Mouse (Mus musculus) B cell, adult 2 months (primary cell): ENCODE data around the gene Ssbp3.

Experiments used
- DNase-seq, 2 experiments: peaks; one replicate each; pipeline ENCODE4 v3.0.0; 2022

Ssbp3 gene

DNA sequence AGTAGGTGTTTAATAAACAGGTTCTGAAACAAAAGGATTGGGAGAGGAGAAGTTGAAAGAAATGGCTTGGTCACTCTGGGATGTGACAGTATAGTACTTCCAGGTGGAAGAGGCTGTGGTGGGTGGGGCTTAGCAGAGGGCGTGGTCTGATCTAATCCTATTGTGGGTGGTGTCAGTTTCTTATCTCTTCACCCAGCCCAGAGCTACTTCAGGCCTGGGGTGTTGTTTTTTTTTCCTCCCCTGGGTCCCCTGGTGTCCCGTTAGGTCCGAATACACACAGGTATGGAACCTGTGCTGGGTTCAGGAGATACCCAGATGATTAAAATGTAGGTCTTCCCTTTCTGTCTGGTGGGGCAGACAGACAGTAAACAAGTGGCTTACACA, 2.1 kb upstream of the Ssbp3 start:
- peak; percentile 48 to 57 for DNase-seq

DNA sequence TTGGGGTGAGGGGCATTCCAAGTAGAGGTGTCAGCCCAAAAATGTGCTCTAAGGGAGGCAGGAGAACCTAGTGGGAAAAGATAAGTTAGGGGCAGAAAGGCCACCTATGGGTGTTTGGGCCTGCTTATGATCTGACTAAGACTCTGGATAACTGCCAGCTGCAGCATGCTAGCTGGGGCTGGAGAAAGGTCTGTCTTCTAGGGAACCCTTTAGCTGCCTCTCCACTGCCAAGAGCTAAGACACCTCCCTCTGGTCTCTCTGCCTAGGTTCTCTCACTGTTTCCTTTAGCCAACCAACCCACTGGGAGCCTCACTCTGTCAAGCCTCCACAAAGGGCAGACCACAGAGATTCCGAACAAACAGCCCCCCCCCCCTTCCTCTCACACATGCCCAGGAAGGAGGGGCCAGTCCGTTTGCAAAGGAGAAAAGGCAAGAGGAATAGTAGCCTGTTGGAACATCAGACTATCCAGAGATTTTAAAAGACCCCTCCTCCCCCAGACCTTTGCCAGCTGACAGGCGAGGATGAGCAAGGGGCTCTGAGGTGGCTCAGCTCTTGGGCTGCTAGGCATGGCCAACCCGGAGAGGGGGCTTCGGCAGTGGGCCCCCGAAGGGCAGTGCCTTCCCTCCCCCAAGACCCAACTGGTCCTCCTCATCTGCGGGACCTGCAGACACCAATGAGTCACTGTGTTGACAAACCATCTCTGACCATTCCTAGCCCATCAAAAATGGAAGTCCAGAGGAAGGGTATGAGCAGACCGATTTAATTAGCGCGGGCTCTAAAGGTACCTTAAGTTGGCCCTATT, 1.4 kb upstream of the Ssbp3 start:
- peak; percentile 9 to 17 for DNase-seq

DNA sequence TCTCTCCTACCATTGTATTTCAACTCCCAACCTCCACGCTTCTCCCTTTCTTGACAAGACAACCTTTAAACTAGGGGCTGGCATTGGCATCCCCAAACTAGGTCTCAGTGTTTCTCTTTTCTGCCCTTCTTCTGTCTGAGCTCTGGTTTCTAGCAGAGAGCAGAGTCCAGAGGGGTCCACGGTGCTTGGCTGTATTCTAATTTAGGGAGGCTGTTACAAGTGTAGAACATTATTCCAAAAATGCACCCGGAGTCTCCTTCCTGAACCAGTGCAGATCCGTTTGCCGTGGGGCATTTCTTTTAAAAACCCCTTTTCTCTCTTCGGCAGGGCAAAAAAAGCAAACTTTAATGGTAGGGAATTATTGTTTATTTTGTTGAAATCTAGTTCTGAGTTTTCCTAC, 704 bp upstream of the Ssbp3 start:
- peak in 1 of 2 experiments; percentile 24 for DNase-seq

DNA sequence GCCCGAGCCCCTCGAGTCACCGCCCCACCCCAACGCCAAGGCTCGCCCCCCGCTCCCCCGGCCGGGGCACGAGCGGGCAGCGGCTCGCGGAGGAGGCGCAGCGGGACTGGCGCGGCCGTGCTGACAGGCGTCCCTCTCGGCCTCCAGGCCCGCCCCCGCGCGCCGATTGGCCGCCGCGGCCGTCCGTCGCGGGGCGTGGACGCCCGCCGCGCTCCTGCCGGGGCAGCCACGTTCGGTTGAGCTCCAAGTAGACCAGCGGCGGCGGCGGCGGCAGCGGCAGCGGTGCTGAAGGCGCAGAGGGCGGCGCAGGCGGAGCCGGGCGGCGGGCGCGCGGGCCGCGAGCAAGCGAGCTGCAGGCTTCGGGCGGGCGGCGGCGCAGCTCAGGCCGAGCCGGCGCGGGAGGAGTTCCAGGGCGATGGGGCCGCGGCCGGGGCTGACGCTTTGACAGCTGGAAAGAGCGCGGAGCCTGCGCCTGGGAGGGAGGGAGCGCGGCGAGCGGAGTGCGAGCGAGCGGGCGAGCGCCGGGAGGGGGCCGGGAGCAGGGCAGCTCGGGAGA, 823 bp downstream of the Ssbp3 start:
- peak; percentile 88 to 91 for DNase-seq

DNA sequence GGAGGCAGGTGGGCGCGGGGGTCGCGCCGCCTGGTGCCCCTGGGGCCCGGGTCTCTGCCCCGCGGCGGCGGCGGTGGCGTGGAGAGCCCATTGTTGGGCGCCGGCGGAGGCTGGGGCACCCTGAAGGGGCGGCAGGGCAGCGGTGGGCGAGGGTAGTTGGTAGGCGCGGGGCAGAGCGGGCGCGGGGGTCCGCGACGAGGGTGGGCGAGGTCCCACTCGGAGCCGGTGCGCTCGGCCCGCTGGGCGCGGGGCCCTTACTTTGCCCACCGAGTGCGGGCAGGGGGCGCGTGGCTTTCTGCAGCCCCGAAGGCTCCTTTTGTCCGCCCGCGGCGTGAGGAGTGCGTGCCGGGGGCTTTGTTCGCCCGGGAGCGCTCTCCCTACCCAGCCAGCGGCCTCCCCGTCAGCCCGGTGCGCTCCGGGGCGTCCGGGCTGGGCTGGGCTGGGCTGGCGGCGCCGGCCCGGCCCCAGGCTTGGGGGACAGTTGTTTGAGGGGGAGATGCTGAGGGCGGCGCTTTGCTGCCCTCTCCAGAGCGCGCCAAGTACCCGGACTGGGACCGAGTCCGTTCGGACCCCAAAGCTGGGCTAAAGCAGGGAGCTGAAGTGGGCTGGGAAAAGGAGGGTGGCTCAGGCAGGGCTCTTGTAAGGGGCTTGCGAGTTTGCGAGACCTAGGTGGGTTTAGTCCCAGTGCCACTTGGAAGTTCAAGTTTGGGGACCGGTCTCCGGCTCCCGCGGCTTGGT, 1.6 kb downstream of the Ssbp3 start:
- DNase-seq: peak; percentile 11 to 17

DNA sequence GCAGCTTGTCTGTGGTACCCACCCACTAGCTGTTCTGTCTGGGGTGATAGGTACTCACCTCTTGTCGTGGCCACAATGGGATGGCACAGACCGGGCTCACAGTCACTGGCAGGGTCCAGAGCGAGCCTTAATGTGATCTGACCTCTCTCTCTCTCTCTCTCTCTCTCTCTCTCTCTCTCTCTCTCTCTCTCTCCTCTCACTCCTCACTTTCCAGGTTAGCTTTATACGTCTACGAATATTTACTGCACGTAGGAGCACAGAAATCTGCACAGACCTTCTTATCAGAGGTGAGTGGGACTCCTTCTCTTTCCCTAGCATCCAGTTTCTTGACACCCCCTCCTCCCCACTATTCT, 2.2 kb downstream of the Ssbp3 start:
- DNase-seq: no peak

DNA sequence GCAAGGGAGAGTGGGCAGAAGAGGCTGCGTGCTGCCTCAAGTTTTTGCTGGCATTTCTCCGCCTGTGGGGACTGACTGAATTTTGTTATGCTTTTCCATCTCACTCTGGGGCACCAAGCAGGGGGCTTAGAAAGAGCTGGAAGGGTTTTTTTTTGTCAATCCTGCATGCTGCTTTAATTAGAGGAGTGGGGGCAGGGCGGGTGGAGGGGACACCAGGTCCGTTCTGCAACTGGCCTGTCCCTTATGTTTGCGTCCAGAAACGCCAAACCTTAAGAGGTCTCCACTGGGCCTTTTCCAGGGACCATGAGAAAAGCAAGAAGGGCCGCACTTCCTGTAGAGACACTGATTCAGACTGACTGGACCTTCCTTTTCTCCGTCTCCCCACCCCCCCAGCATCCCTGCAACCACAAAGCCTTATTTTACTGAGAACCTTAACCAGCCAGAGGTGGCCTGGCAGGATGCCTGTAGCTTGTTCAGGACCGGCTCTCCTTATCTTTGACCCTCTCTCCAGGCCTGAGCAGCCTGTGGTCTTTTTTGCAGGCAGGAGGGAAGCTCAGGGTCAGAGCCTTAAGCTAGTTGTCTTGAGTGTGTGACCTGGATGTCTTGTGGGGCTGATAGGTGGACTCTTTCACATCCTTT, 3.0 kb downstream of the Ssbp3 start:
- no peak for DNase-seq

DNA sequence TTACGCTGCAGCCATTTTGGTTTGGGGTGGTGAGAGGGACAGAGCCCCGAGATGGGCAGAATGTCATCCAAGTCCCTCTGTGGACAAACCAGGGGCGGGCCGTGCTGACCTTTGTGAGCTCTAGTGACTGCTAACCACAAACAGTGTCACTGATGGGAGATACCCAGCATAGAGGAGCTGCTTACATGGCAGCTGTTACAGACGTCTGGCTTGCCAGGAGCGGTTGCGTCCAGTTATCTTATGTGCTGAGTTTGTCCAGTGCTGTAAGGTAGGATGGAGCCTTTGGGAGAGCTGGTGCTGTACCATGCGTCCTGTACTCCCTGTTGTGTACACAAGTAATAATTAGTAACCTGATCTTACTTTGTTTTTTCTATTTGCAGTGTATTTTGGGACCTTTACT, 4.8 kb downstream of the Ssbp3 start:
- DNase-seq: no peak

DNA sequence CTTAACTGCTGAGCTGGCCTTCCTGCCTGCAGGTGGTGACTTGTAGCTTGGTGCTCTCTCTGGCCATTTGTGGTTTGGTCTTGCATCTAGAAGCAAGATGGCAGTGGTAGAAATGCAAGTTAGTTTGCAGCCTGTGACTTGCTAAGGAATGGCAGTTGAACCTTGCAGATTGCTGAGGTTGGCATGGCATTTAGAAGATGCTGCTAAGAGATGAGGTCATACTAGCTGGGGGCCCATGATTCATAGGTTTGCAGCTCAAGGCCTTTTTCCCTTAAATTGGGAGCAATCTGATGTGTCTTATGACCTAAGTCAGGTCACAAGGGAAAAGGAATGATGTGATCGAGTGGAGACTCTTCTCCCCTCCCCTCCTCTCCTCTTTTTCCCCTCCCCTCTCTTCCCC, 7.8 kb downstream of the Ssbp3 start:
- no peak for DNase-seq

DNA sequence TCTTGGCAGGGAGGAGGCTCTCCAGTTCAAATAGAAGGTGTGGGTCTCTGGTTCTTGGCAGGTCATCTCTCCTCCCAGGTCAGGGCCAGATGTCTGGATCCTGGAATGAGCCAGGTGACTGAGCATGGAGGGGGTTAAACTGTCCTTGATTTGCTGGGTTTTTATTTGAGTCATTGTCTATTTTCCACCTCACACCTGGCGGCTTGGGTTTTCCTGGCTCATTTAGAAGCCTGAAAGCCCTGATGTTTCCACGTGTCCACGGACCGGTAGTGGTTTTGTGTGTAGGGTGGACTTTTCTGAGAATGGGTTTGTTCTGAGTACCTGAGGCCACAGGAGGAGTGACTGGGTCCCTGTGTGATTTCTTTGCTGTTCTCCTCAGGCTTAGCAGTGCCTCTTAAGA, 9.6 kb downstream of the Ssbp3 start:
- DNase-seq: no peak

DNA sequence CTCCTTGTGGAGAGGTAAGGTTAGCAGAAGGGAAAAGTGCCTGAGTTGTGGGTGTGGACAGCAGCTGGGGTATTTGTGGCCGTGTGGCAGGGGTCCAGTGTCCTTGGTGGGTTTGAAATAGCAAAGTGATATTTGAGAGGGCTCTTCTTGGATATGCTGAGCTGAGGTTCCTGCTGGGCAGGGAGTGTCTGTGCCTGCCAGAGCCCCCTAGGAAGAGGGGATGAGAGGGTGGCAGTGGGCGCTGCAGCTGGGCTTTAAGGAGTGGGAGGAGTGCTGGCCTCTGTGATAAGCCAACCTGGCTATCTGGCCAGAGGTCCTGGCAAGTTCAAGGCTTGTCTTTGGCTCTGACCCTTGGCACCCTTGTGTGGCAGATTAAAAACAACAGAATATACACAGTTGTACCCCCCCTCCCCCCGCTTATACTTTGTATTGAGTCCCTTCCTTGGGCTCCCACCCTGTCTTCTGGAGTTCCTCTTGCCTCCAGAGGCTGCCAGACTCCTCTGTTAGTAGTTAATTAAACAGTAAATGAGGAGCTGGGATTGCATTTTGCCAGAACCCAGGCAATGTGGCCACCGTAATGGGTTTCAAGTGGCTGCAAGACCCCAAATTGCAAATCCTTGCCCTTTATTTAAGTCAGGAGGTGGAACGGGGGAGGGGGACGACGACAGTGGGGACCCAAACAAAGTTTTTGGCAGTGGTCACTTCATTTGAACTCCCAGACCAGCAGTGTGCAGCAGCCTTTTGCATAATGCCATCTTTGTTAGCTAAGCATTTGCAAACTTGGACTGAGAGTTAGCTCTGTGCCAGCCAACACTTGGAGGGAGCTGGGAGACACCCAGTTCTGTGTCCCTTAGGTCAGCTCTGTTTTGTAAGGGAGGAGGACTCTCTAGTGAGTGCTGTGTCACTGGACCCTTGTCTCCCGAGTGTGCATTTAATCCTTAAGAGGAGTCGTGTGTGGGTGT, 11.2 kb downstream of the Ssbp3 start:
- no peak for DNase-seq

DNA sequence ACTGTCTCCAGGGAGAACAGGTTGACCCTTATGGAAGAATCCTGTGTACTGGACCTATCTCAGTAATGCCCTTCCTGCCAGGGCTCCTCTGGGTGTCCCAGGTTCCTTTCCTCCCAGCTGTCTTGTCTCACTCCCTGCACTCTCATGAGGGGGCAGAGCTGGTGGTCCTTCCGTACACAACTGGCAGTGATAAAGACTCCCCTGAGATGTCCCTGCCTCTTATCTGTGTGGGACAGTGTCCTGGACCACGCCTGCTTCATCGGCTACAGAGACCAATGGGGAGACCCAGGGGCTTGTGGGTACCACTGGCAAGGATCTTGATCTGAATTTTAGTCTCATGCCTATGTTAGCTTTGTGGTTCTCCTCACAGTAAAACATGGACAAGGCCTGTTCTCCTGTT, 12.4 kb downstream of the Ssbp3 start:
- no peak for DNase-seq

DNA sequence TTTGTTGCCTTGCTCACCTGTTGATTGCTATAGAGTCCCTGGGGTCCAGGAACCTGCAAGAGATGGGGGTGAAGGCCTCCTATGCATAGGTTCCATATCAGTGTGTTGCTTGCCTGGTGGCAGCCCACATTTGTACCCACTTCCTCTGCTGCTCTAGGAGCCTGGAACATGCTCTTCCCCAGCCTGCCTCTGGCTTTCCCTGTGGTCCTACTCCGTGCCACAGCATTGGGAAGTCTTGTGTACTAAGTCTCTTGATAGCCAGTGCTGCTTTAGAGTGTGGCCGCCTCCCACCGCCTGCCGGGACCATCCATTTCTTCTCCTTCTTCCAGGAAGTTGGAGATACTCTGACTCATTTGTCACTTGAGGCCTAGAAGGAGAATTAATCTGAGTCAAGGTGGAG, 13.7 kb downstream of the Ssbp3 start:
- no peak for DNase-seq

DNA sequence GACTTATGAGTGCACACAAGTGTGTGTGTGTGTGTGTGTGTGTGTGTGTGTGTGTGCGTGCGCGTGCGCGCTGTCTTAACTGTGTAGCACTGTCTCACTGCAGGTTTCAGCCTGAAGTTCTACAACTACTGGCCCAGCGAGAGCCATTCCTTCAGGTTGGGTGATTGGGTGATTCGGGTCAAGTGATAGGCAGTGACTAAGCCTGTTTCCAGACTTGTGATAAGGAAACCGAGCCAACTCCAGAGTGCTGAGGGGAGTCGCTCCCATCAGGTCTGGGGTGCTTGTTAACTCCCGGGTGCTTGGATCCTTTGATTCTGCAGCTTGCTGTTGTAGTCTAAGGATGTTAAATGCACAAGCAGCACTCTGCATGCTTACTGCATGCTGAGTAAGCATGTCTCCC, 14.4 kb downstream of the Ssbp3 start:
- no peak for DNase-seq

DNA sequence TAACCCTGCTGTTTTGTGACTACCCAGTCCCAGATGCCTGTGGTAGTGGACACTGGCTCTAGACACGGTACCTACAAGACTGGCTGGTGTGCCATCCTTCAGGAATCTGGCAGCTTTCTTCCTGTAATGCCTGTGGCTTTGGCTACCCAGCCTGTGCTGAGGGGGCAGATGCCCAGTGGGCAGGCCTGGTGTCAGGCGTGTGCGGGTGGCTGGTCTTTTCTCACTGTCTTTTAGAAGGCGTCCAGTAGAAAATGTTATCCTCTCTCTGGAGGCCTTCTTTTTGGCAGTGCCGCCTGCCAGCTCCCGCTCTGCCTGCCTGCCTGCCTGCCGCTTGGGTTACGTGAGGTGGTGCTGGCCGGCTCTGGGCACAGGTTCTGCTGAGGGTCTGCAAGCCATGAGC, 15.9 kb downstream of the Ssbp3 start:
- no peak for DNase-seq

DNA sequence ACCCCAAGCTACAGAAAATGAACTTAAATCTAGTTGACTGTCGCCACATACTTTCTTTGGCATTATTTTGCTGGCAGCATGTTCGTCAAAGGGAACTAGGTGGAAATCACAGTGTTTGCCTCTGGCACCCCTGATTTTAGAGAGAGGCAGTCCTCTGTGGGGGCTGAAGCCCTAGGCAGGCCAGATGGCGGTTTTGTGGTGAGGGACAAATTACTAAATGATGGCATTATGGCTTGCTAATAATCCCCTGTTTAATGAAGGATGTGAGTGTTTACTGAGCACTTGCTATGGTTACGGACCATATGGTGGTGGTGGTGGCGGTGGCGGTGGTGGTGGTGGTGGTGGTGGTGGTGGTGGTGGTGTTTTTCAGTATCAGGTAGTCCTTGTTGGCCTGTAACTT, 16.5 kb downstream of the Ssbp3 start:
- no peak for DNase-seq

DNA sequence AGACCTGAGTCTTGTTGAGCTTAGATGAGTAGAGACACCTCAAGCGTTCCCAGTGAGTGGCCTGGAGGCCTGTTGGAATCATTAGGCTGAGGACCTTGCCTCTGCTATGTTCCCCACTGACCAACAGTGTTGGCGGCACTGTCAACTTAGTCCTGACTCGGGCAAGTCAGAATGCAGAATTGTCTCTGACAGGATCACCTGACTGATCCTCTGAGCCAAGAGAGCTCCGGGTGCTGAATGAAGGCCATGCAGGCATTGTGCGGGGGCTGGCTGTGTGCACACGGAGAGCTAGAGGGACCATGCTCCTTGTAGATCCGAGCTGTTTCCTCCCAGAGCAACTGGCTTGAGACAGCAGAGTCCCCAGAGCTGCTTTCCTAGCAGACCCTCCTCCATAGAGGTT, 18.5 kb downstream of the Ssbp3 start:
- no peak for DNase-seq

DNA sequence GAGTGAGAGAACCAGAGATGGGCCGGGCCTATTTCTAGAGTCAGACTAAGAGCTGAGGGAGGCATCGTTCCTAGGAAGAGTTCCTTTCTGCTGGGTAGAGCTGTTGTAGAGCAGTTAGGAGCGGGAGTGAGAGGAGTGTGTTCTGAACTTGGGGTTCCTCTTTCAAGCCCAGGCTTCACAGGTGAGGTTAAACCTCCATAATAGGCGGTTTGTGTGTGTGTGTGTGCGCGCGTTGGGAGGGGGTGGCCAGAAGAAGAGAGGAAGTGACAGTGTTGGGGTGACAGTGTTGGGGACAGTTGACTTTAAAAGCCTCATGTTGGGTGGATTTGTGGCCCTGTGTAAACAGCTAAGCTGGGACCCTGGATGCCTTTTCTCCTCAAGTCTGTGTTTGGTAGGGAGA, 22.1 kb downstream of the Ssbp3 start:
- DNase-seq: peak in 1 of 2 experiments; percentile 11

DNA sequence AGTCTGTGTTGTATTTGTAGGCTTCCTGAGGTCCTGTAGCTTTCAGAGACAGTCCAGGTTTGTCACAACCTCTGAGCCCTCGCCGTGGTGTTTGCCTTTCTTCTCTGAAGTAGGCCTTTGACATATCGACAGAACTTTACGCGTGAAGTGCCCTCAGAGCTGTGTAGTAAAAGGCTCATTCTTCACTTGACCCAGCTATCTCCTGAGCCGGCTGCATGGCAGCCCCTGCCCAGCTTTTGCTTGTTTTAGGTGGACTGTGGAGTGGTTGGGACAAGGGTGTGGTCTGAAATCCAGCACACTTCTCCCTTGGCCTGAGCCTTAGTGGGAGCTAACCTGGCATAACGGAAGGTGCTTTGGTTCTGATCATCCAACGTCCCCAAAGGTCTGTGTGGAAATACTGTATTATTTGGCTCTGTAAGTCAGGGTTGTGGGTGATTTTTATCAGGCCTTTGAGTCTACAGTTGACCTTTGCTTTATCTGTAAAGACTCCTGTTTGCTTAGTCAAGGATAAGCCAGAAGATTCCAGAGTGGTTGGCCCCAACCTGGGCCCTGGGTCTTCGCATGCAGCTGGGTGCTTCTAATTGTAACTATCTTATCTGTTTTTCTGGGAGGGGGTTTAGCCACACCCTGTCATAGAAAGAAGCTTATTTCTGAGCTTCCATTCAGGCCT, 23.4 kb downstream of the Ssbp3 start:
- DNase-seq: no peak

DNA sequence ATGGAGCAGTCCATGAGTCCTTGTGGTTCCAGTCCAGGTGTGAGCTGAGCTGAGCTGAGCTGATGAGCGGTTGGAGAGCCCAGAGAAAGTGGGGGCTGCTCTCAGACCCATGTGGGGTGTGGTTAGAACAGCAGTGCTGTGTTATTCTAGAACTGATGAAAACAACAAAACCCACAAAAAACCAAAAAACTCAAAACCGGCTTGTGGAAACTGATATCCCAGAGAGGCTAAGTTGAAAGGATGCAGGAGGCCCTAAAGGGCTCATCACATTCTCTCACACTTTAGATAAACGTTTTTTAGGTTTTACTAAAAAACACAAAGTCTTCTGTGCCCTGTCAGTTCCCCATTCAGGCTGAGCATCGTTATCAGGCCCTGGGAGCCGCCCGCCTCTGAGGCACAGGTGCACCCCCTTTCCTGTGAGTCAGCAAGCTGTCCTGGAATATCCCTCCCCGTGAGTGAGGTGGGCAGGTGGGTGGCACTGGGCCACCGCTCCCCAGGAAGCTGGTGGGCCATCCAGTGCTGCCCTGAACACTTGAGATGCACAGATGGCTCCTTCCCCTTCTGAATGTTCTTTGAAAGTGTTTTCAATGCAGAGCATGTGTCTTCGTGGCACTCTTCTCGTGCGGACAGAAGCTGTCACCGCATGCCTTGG, 24.6 kb downstream of the Ssbp3 start:
- DNase-seq: no peak

DNA sequence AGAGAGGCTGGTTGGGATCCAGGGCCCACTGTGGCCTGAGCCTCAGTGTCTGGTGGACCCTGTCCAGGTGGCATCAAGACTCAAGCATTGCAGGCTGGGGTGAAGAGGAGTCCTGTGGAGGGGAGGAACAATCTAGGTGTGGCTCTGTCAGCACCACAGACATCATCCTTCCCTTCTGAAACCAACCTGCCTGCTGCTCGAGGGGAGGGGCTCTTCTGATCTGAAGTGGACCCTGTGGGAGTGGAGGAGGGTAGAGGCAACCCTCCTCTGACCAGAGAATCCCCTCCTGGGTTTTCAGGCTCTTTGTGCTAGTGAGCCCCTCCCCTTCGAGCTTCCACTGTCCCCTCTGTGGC, 25.1 kb downstream of the Ssbp3 start:
- DNase-seq: no peak

DNA sequence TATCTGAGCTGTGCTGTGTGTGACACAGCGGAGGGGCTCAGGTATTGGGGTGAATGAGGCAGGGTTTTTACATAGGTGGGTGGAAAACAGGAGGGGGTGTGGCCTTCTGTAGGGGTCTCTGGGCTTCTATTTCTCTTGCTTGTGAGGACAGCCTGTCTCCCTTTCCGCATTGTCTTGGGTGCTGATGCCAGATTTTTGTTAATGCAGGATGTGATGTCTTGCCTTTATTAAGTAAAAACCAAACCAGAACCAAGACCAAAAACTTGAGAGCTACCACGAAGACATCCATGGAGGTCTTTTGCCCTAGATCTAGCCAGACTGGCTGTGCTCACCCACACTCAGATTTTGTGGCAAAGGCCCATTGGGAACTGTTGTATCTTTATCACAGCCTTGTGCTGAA, 25.5 kb downstream of the Ssbp3 start:
- DNase-seq: no peak
